Mouse (Mus musculus) stomach, postnatal 0 days (tissue): Measurements from ENCODE around the gene Pdcl.

Source experiments
- CTCF ChIP-seq: IDR thresholded peaks from 2 replicates; pipeline ENCODE4 v1.5.1; 2016; ENCODE audit warnings: antibody characterized with exemption, low read depth, mild to moderate bottlenecking, moderate library complexity
- EP300 ChIP-seq: optimal IDR thresholded peaks from 2 replicates; pipeline ENCODE3; 2016; ENCODE audit warnings: antibody characterized with exemption

DNA sequence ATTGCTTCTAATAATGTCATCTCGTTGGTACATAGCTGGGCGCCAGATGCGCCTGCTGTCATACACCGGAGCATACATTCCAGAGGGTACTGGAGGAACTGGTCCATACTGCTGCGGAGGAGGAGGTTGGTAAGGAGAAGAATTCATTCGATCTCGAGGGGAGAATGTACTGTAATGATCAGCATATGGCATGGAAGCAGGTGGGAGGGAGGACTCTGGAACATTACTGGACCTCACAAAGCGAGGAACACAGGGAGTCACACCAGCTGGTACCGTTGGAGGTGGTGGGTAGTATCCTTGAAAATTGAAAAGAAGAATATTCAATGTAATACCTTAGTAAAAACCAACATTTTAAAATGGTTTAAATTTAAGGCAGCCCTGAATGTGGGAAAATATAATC, 23.8 kb upstream of the Pdcl start:
- TF ChIP-seq EP300: no peak
- no peak for TF ChIP-seq CTCF
